Mouse (Mus musculus) cerebellum, adult 9-10 months (tissue): ENCODE results near the gene Dido1.
"Not testable (repeated sequence)": the region's sequence is repeated elsewhere in the genome, so short reads cannot be mapped to it uniquely, and the experiment has no call there.

Experiments used
- DNase-seq: peaks from one replicate; pipeline ENCODE4 v3.0.0; 2022

The Dido1 gene

DNA sequence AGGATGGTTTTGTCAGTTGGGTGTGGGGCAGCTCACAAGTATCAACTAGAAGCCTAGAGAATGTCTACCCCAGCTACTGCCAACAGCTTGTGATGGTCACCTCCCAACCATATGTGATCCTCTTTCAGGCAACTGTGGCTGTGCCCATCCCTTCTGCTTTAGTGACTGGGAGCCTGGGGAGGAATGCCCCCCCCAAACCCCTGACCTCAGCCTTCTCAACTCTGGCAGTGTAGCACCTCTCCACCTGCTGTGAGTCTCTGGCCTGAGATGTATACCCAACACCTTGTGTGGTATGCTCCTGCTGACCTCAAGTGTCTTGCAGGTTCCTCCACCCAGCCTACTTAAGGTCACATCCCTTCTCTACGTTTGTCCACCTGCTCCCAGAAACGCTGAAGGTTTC is 14.1 kb upstream of the Dido1 start:
- DNase-seq: no peak

DNA sequence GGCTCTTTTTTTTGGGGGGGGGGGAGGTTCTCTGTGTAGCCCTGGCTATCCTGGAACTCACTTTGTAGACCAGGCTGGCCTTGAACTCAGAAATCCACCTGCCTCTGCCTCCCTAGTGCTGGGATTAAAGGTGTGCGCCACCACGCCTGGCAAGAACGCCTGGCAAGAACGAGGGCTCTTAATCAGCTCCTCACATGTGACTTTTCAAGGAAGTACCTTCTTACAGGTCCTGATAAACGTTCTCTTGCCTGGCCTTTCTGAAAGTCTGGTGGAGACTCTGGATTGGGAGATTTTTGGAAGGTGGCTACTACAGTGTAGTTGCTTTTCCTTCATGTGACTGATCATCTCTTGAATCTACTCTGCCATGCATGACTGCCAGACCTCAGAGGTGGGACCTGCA is 12.9 kb upstream of the Dido1 start:
- not testable (repeated sequence) for DNase-seq

- DNase-seq: no peak
Measured at GRCm38 (mm10) chr2:180712037-180712689, 2.4 kb upstream of the Dido1 start.

GRCm38 (mm10) chr2:180711527-180711926 is 1.7 kb upstream of the Dido1 start:
- DNase-seq: no peak

DNA sequence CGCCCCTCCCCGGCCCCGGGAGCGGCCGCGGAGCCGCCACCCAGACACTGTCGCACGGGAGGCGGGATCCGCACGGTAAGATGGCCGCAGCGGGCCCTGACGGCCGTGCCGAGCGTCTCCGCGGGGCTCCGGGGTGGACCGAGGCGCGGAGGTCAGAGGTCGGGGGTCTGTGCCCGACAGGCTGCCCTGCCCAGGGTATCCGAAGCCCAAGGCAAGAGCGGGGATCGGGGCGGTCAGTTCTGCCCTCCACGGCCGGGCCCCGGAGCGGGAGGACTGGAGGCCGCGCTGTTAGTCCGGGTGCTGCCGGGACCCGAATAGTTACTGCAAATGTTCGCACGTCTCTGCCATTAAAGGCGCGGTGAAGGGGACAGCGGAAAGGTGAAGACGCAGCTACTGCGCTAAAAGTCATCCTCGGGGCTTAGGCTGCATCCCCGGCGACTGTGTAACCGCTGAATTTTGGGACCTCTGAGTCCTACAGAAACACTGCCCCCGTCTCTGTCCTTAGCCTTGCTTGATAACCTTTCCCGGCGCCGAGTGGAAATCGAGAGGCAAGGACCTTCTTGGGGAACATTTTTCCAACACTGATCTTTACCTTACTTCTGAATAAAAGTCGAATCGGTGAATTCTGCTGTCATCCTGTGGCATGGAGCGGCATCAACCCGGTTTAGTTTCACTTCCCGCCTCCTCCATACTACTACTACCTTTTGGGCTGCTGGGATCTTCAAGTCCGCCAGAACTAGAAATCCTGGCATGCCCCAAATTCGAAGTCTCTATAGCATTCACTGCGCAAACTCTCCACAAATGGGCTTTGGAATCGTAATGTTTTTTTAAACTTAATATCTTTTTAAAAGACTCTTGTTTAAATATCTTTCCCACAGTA is 717 bp upstream of the Dido1 start:
- no peak for DNase-seq

GRCm38 (mm10) chr2:180709023-180709922 is 526 bp downstream of the Dido1 start:
- DNase-seq: peak; percentile 37

- DNase-seq: no peak
Measured at GRCm38 (mm10) chr2:180705975-180706374, 3.8 kb downstream of the Dido1 start.

- no peak for DNase-seq
Measured at GRCm38 (mm10) chr2:180705066-180705465, 4.7 kb downstream of the Dido1 start.

DNA sequence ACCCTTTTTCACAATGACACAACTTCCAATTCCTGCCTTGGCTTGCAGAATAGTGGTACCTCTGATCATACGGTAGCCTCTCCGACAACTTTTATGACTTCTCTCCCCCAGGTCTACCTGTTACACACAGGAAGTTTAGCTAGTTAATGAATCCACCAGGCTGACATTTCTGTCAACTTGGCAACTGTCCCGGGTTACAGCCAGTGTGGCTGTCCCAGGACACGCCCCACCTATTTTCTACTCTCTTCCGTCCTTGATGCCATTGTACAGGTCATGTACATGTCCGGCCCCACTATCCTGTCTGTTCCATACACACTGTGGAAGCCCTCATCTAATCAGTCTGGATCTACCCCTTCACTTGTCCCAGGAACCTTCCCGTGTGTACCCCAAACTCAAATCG is 5.2 kb downstream of the Dido1 start:
- no peak for DNase-seq

DNA sequence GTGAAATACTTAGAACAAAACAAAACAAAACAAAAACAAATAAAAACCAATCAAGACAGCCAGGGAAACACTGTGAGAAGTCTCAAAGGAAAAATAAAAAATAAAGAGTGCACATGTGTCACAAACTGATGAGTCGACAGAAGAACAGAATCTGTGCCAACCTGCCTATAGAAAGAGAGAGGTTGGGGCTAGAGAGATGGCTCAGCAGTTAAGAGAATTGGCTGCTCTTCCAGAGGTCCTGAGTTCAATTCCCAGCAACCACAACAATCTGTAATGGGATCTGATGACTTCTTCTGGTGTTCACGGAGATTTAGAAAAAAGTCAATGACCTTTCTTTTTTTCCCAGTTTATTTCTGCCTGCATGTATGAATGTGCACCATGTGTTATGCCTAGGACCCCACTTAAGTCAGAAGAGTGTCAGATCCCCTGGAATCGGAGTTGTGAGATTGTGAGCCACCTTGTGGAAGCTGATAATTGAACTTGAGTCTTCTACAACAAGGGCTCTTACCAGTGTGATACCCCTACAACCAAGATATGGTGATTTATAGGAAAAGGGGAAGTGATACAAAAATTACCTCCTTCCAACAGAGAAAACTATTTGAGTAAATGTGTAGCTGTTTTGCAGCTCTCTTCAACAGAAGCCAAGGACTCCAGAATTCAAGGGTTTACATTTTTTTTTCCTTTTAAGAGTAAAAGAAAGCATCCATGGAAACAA is 6.0 kb downstream of the Dido1 start:
- DNase-seq: no peak

DNA sequence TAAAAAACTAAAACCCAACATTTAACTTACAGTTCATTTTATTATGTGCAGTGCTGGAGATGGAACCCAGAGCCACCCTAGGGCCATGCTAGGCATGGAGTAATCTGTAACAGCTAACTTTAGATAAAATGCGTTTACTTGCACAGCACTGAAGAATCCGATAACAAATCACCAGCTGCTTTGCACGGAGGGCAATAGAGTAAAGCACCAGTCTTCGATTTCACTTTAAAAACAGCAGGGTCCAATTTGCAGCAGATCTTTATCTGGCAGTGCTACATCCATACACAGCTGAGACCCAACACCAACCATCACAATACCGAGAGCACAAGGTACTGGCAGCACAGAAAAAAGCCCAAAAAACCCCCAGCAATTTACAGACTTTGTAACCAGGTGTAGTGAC is 6.6 kb downstream of the Dido1 start:
- no peak for DNase-seq

- DNase-seq: no peak
Measured at GRCm38 (mm10) chr2:180702701-180703149, 7.1 kb downstream of the Dido1 start.

DNA sequence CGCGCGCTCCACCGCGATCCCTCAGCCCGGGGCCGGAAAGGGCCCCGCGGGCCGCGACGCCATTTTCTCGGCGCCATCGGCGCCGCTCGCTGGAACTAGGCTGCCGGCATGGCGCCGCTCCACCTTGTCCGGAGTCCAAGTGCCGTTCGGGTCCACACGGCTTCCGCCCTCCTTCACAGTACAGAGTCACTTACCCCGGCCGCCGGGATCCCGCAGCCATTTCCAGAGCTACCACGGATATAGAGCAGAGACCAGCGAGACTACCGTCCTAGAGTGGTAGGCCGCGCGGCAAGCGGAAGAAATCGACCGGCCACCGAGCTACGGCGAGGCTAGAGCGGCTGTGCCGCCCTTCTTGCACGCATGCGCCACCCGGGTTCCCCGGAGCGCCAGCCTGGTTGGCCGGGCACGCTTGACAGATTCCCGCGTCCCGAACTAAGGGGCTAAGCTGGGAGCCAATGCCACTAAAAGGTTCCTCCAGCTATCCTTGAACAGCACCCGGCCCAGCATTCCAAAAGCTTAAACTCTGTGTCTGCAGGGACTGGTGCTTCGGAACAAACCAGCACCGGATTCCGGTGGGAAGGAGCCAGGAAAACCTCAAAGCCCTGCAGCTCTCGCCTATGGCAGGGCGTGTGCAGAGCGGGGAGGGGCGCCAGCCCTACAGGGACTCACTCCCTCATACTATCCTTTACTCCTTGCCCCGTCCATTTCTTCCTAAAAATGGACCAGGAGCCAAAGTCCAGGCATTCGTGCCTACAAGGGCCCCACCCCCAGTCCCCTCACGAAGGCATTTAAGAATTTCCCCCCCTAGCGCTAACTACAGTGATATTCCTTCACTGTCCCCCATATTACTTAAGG is 7.8 kb downstream of the Dido1 start:
- DNase-seq: peak; percentile 91

DNA sequence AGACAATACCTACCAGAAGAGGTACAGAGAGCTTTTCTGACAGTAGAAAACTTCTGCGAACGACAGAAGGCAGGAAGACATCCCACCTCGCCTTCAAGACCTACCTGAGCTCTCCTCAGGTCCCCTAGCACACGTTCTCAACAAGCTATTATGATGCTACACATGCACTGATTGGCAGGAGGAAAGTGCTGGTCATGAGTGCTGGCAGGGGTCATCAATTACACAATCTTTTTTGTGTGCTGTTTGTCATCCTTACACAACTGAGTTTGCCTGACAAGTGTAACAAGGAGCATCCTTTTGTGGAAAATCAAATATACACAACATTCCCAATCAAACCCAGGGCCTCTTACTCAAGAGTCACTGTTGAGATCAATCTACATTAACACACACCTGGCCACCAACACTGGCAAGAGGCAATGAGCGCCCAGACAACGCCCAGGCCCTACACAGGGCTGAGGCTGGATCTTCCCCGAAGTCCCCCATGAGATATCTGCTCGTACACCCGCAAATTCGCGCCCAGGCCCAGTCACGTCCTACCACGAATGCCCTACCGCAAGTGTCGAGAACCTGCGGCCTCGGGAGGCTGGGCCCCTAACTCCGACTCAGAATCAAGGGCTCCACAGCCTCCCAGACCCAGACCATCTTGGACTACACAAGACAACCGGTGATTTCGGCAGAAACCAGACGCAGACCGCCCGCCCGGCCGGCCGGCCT is 8.6 kb downstream of the Dido1 start:
- DNase-seq: peak; percentile 36

- no peak for DNase-seq
Measured at GRCm38 (mm10) chr2:180700457-180700856, 9.3 kb downstream of the Dido1 start.

DNA sequence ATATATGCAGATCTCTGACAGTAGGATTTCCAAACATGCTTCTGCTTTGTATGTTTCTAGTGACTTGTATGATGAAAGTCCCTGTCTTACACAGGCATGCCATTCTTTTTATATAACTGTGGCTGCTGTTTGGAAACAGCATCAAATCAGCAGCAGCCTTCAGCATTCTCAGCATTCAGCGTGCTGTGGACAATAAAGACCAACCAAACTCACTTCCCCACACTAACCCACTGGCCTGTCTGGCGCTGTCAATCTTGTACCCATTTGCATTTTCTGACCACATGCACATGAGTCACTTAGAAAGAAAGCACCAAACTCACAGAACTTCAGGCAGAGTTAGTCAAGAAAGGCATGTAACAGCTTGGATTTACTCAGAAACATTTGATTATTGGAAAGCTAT is 14.6 kb downstream of the Dido1 start:
- no peak for DNase-seq

DNA sequence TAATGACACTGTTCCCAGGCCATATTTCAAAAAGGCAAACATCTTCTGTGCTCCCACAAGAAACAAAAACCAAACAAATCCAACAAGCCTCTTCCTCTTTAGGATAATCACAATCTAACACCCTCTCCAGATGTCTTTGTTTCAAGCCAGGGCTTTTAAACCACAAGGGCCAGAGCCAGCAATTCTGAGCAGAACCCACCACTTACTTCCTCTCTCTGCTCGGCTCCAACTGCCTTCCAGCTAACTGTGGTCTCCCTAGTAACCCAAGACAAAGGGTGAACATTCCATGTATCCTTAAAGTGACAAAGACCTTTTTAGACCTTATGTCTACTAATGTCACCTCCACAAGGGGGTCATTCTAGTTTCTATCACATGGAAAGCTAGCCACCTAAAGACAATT is 17.2 kb downstream of the Dido1 start:
- DNase-seq: no peak

DNA sequence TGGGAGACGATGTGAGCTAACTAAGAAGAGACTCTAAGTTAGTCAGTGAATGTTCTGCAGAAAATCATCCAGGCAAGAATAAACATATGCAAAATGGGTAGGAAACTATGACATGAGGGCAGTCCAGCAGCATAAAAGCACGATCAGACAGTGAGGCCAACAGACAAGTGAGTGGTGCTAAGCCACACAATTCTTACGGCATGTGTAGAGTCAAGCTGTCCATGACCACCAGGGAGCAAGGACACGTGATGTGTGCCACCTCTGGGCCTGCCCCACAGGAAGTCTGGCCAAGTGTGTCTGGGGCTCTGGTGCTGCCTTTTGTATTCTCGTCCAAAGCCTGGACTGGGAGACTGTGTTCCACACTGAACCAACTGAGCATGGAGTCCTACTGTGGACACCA is 20.0 kb downstream of the Dido1 start:
- DNase-seq: no peak

- DNase-seq: no peak
Measured at GRCm38 (mm10) chr2:180684031-180684430, 25.8 kb downstream of the Dido1 start.

DNA sequence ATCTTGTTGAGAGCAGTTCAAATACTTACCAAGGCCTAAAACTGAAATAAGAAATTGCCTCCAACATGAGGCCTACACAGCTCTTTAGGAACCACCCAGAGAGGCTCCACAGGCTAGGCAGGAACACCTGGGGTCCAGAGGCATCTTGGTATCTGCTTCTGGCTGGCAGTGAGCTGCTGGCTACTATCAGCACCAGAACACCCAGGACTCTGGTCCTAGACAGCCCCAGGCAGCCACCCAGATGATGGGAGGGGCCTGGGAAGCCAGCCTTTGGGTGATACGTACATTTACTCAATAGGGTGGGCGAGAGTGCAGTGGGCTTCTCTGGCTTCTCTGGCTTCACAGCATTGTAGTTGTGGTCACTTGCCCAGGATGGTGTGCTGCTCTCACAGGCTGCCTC is 26.3 kb downstream of the Dido1 start:
- no peak for DNase-seq

DNA sequence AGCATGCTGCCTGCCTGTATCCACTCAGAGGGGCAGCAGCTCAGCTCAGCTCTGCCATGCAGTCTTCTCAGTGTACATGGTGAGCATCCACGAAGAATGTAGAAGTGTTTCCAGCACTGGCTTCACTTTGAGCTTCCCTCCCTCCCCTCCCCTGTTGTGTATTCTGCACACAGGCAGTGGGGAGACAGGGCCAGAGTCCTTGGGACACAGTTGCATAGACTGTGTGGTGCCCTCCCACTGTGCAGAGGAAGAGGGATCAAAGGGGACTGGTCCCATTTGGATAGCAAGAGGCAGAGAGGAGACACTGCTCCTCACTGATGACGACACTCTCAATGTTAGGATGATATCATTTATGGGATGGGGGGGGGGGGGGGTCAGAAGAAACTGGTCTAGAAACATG is 28.6 kb downstream of the Dido1 start:
- no peak for DNase-seq
